14 mouse cellular contexts compared by ENCODE assay signal in the genomic region with DNA sequence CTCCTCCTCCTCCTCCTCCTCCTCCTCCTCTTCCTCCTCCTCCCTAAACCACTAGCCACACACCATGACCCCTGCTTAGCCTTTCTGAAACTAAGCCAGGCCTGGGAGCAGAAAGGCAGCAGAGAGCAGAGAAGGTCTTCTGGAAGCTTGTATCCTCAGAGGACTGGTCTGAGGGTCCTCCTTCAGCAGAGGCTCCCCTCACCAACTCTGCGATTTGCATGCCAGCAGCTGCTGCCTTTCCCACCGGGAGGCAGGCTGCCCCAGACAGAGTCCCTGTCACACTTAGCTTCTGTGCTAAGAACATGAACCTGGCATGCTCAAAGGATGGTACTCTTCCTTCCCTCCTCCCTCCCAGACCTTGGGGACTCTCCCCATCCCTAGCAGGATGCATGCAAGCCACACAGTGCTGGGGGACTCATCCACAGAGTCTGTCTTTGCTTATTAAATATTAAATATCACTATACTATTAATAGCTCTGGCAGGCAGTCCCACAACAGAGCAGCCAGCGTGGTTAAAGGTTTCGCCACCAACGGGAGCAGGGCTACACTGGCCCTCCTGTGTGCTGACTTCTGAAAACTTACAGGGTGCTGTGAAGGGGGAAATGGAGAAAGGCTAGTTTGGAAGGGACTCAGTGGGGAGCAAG. TPM values are rescaled to one million over a fixed set of nuclear protein-coding genes. Genes with fewer than 3 reads are reported as not detected.
DNase-seq lines count a peak whose midpoint lies in the region; ATAC-seq lines count a peak whose summit lies in the region.
"Had no signal": no experiment of that assay in that cellular context is flagged by ENCODE, and none has a peak within 500 bp of the region (broad histone marks: within the 10 kb centered on the region; RNA-seq: fewer than 3 reads in every experiment).

No protein-coding gene starts in this region.

- no peaks in the 10 kb centered on the region for H3K36me3 ChIP-seq in forebrain, embryonic 10.5 days (replicated peaks)
- H3K36me3 ChIP-seq in forebrain, embryonic 12.5 days (replicated peaks): no peaks in the 10 kb centered on the region
- H3K36me3 ChIP-seq in hindbrain, embryonic 14.5 days (replicated peaks; ENCODE audit: control insufficient read depth, insufficient read depth): 0 out of 2 replicates have a peak, but pooled peaks cover 3% of the 10 kb centered on the region
- no peaks in the 10 kb centered on the region for H3K36me3 ChIP-seq in hindbrain, embryonic 10.5 days
- H3K36me3 ChIP-seq in midbrain, embryonic 10.5 days: no peaks in the 10 kb centered on the region
- H3K36me3 ChIP-seq in midbrain, embryonic 11.5 days (ENCODE audit: control insufficient read depth, insufficient read depth, low read length): no peaks in the 10 kb centered on the region
- H3K36me3 ChIP-seq in midbrain, embryonic 15.5 days (replicated peaks): no peaks in the 10 kb centered on the region
- H3K36me3 ChIP-seq: limb, embryonic 15.5 days had no signal

- peaks cover 34% of the 10 kb centered on the region for H3K4me1 ChIP-seq in forebrain, embryonic 10.5 days
- H3K4me1 ChIP-seq in forebrain, embryonic 12.5 days: peaks cover 25% of the 10 kb centered on the region
- H3K4me1 ChIP-seq in hindbrain, embryonic 14.5 days (replicated peaks; ENCODE audit: control insufficient read depth, insufficient read depth, low read length): peaks cover 25% of the 10 kb centered on the region
- H3K4me1 ChIP-seq in hindbrain, embryonic 10.5 days (replicated peaks): peaks cover 26% of the 10 kb centered on the region
- peaks cover 24% of the 10 kb centered on the region for H3K4me1 ChIP-seq in midbrain, embryonic 10.5 days
- H3K4me1 ChIP-seq in midbrain, embryonic 11.5 days (ENCODE audit: control insufficient read depth, insufficient read depth, low read length): peaks cover 8% of the 10 kb centered on the region; the same call in 1 of the 2 replicates
- peaks cover 41% of the 10 kb centered on the region for H3K4me1 ChIP-seq in midbrain, embryonic 15.5 days

- H3K4me2 ChIP-seq in forebrain, embryonic 12.5 days: no peak overlapping the region
- H3K4me2 ChIP-seq in hindbrain, embryonic 14.5 days (replicated peaks): 0 out of 2 replicates have a peak overlapping the region, but pooled peaks have one; percentile 22
- H3K4me2 ChIP-seq in midbrain, embryonic 11.5 days: no peak overlapping the region
- H3K4me2 ChIP-seq in midbrain, embryonic 15.5 days: peak overlapping the region; percentile 21; the same call in 1 of the 2 replicates
- H3K4me2 ChIP-seq: limb, embryonic 15.5 days had no signal

- H3K4me3 ChIP-seq in forebrain, embryonic 10.5 days: no peak overlapping the region
- no peak overlapping the region for H3K4me3 ChIP-seq in forebrain, embryonic 12.5 days (replicated peaks)
- H3K4me3 ChIP-seq in hindbrain, embryonic 14.5 days (replicated peaks; ENCODE audit: low read length): no peak overlapping the region
- H3K4me3 ChIP-seq in hindbrain, embryonic 10.5 days: no peak overlapping the region
- H3K4me3 ChIP-seq in midbrain, embryonic 10.5 days: no peak overlapping the region
- no peak overlapping the region for H3K4me3 ChIP-seq in midbrain, embryonic 11.5 days (ENCODE audit: low read depth, low read length)
- H3K4me3 ChIP-seq in midbrain, embryonic 15.5 days: no peak overlapping the region
- H3K4me3 ChIP-seq: limb, embryonic 15.5 days had no signal

- ATAC-seq in forebrain, embryonic 12.5 days (ENCODE audit: low FRiP score): no peak
- ATAC-seq in hindbrain, embryonic 14.5 days (ENCODE audit: low FRiP score): peak; percentile 26; the same call in 1 of the 2 replicates
- no peak for ATAC-seq in midbrain, embryonic 11.5 days (ENCODE audit: low FRiP score)
- ATAC-seq in midbrain, embryonic 15.5 days (replicated peaks): peak; percentile 67; the same call in 1 of the 2 replicates
- ATAC-seq in monocyte, adult 5-6 weeks (replicated peaks; ENCODE audit: insufficient number of reproducible peaks, low FRiP score, low TSS enrichment, poor library complexity, severe bottlenecking): no peak
- ATAC-seq: inflammation-experienced regulatory T-cells, adult 6 months had no signal

- 0 out of 2 replicates have a peak overlapping the region, but pooled peaks have one; percentile 5 for H3K27ac ChIP-seq in forebrain, embryonic 10.5 days
- H3K27ac ChIP-seq in forebrain, embryonic 12.5 days: no peak overlapping the region
- H3K27ac ChIP-seq in hindbrain, embryonic 14.5 days: no peak overlapping the region
- H3K27ac ChIP-seq in hindbrain, embryonic 10.5 days: no peak overlapping the region
- peak overlapping the region; percentile 58 for H3K27ac ChIP-seq in midbrain, embryonic 10.5 days (replicated peaks)
- no peak overlapping the region for H3K27ac ChIP-seq in midbrain, embryonic 11.5 days (ENCODE audit: low read depth, low read length)
- peak overlapping the region; percentile 57 for H3K27ac ChIP-seq in midbrain, embryonic 15.5 days
- H3K27ac ChIP-seq: limb, embryonic 15.5 days had no signal

- H3K27me3 ChIP-seq in forebrain, embryonic 10.5 days (ENCODE audit: poor library complexity, severe bottlenecking): no peaks in the 10 kb centered on the region
- H3K27me3 ChIP-seq in forebrain, embryonic 12.5 days: no peaks in the 10 kb centered on the region
- no peaks in the 10 kb centered on the region for H3K27me3 ChIP-seq in hindbrain, embryonic 14.5 days (ENCODE audit: control insufficient read depth, insufficient read depth, low read length)
- H3K27me3 ChIP-seq in hindbrain, embryonic 10.5 days (ENCODE audit: insufficient read depth, poor library complexity, severe bottlenecking): no peaks in the 10 kb centered on the region
- no peaks in the 10 kb centered on the region for H3K27me3 ChIP-seq in midbrain, embryonic 10.5 days (ENCODE audit: low read depth, poor library complexity, severe bottlenecking)
- no peaks in the 10 kb centered on the region for H3K27me3 ChIP-seq in midbrain, embryonic 11.5 days (ENCODE audit: control insufficient read depth, insufficient read depth, low read length)
- H3K27me3 ChIP-seq in midbrain, embryonic 15.5 days (replicated peaks): no peaks in the 10 kb centered on the region
- H3K27me3 ChIP-seq: CH12.LX had no signal

- no peak for DNase-seq in forebrain, embryonic 10.5 days (ENCODE audit: extremely low spot score, low spot score)
- no peak for DNase-seq in hindbrain, embryonic 14.5 days (ENCODE audit: low spot score)
- DNase-seq in hindbrain, embryonic 10.5 days (ENCODE audit: low spot score): no peak
- no peak for DNase-seq in midbrain, embryonic 10.5 days (ENCODE audit: low spot score)
- DNase-seq in midbrain, embryonic 11.5 days (ENCODE audit: low spot score, missing footprints): no peak
- DNase-seq: adrenal gland, postnatal 10 days; cerebellum, adult 8-10 months had no signal

- 67% methylated on average over 5 of the region's 5 CpGs for WGBS in forebrain, embryonic 10.5 days
- WGBS in forebrain, embryonic 12.5 days: 67% methylated on average over 5 of the region's 5 CpGs
- 33% methylated on average over 5 of the region's 5 CpGs for WGBS in hindbrain, embryonic 14.5 days
- 57% methylated on average over 5 of the region's 5 CpGs for WGBS in hindbrain, embryonic 10.5 days
- WGBS in midbrain, embryonic 10.5 days: 62% methylated on average over 5 of the region's 5 CpGs
- WGBS in midbrain, embryonic 11.5 days: 56% methylated on average over 5 of the region's 5 CpGs
- 55% methylated on average over 5 of the region's 5 CpGs for WGBS in midbrain, embryonic 15.5 days

- H3K9ac ChIP-seq in forebrain, embryonic 12.5 days: no peak overlapping the region
- no peak overlapping the region for H3K9ac ChIP-seq in hindbrain, embryonic 14.5 days
- H3K9ac ChIP-seq in midbrain, embryonic 11.5 days (ENCODE audit: low read length): no peak overlapping the region
- H3K9ac ChIP-seq in midbrain, embryonic 15.5 days: no peak overlapping the region
- H3K9ac ChIP-seq: limb, embryonic 15.5 days had no signal

- H3K9me3 ChIP-seq in forebrain, embryonic 10.5 days: no peaks in the 10 kb centered on the region
- H3K9me3 ChIP-seq in forebrain, embryonic 12.5 days: no peaks in the 10 kb centered on the region
- H3K9me3 ChIP-seq in hindbrain, embryonic 14.5 days (ENCODE audit: control insufficient read depth, low read length): no peaks in the 10 kb centered on the region
- H3K9me3 ChIP-seq in hindbrain, embryonic 10.5 days: no peaks in the 10 kb centered on the region
- H3K9me3 ChIP-seq in midbrain, embryonic 10.5 days (replicated peaks): no peaks in the 10 kb centered on the region
- H3K9me3 ChIP-seq in midbrain, embryonic 11.5 days (ENCODE audit: control insufficient read depth, low read length): no peaks in the 10 kb centered on the region
- no peaks in the 10 kb centered on the region for H3K9me3 ChIP-seq in midbrain, embryonic 15.5 days
- H3K9me3 ChIP-seq: limb, embryonic 15.5 days had no signal

RNA-seq across cellular contexts. Expression of a gene that starts 12.9 kb away (rescaled TPM):
- 1.8 and 3.3 TPM in 2 replicates for polyA plus RNA-seq in forebrain, embryonic 10.5 days (2016; fragmentation: Nextera tagmentation; extraction: Ambion mirVana)
- 9.3 and 10.1 TPM in 2 replicates for polyA plus RNA-seq in forebrain, embryonic 12.5 days (2016; fragmentation: Nextera tagmentation; extraction: Ambion mirVana)
- polyA plus RNA-seq in hindbrain, embryonic 14.5 days (2014; fragmentation: Nextera tagmentation; extraction: Ambion mirVana): 20.0 and 23.5 TPM in 2 replicates
- 6.2 and 8.3 TPM in 2 replicates for polyA plus RNA-seq in hindbrain, embryonic 10.5 days (2016; fragmentation: Nextera tagmentation; extraction: Ambion mirVana)
- 4.1 and 5.7 TPM in 2 replicates for polyA plus RNA-seq in midbrain, embryonic 10.5 days (2016; fragmentation: Nextera tagmentation; extraction: Ambion mirVana)
- 8.5 and 8.8 TPM in 2 replicates for polyA plus RNA-seq in midbrain, embryonic 11.5 days (2014; fragmentation: Nextera tagmentation; extraction: Ambion mirVana)
- 16.8 and 18.3 TPM in 2 replicates for polyA plus RNA-seq in midbrain, embryonic 15.5 days (2015; fragmentation: Nextera tagmentation; extraction: Ambion mirVana)
- total RNA-seq in monocyte, adult 5-6 weeks (2017): 0.95 to 9.1 TPM (median 5.6 TPM) in 3 replicates

RNA-seq across cellular contexts. Expression of a gene that starts 13.1 kb away (rescaled TPM):
- polyA plus RNA-seq in forebrain, embryonic 10.5 days (2016; fragmentation: Nextera tagmentation; extraction: Ambion mirVana): 1.1 and 1.5 TPM in 2 replicates
- 1.5 TPM in 2 replicates for polyA plus RNA-seq in forebrain, embryonic 12.5 days (2016; fragmentation: Nextera tagmentation; extraction: Ambion mirVana)
- 2.0 and 2.3 TPM in 2 replicates for polyA plus RNA-seq in hindbrain, embryonic 14.5 days (2014; fragmentation: Nextera tagmentation; extraction: Ambion mirVana)
- polyA plus RNA-seq in hindbrain, embryonic 10.5 days (2016; fragmentation: Nextera tagmentation; extraction: Ambion mirVana): 1.4 and 4.3 TPM in 2 replicates
- polyA plus RNA-seq in midbrain, embryonic 10.5 days (2016; fragmentation: Nextera tagmentation; extraction: Ambion mirVana): 1.6 and 2.2 TPM in 2 replicates
- polyA plus RNA-seq in midbrain, embryonic 11.5 days (2014; fragmentation: Nextera tagmentation; extraction: Ambion mirVana): 1.7 and 1.9 TPM in 2 replicates
- 3.3 and 3.5 TPM in 2 replicates for polyA plus RNA-seq in midbrain, embryonic 15.5 days (2015; fragmentation: Nextera tagmentation; extraction: Ambion mirVana)
- not detected in 3 replicates for total RNA-seq in monocyte, adult 5-6 weeks (2017)
- total RNA-seq: granulocyte monocyte progenitor cell, adult 5-6 weeks had no signal
- polyA plus RNA-seq: inflammation-experienced regulatory T-cells, adult 6 months had no signal

RNA-seq across cellular contexts. Expression of a gene that starts 39.3 kb away (rescaled TPM):
- polyA plus RNA-seq in forebrain, embryonic 10.5 days (2016; fragmentation: Nextera tagmentation; extraction: Ambion mirVana): 3.8 and 6.1 TPM in 2 replicates
- polyA plus RNA-seq in forebrain, embryonic 12.5 days (2016; fragmentation: Nextera tagmentation; extraction: Ambion mirVana): 7.2 and 10.5 TPM in 2 replicates
- polyA plus RNA-seq in hindbrain, embryonic 14.5 days (2014; fragmentation: Nextera tagmentation; extraction: Ambion mirVana): 19.5 and 24.2 TPM in 2 replicates
- 8.1 and 14.7 TPM in 2 replicates for polyA plus RNA-seq in hindbrain, embryonic 10.5 days (2016; fragmentation: Nextera tagmentation; extraction: Ambion mirVana)
- 3.4 and 4.2 TPM in 2 replicates for polyA plus RNA-seq in midbrain, embryonic 10.5 days (2016; fragmentation: Nextera tagmentation; extraction: Ambion mirVana)
- 3.6 and 4.6 TPM in 2 replicates for polyA plus RNA-seq in midbrain, embryonic 11.5 days (2014; fragmentation: Nextera tagmentation; extraction: Ambion mirVana)
- polyA plus RNA-seq in midbrain, embryonic 15.5 days (2015; fragmentation: Nextera tagmentation; extraction: Ambion mirVana): 13.8 and 15.5 TPM in 2 replicates
- 2.1 to 2.2 TPM in 2 of 3 replicates, not detected in the other for total RNA-seq in monocyte, adult 5-6 weeks (2017)
- total RNA-seq: CH12.LX; granulocyte monocyte progenitor cell, adult 5-6 weeks had no signal
- polyA plus RNA-seq: inflammation-experienced regulatory T-cells, adult 6 months had no signal

RNA-seq across cellular contexts. Expression of a gene that starts 53.6 kb away (rescaled TPM):
- polyA plus RNA-seq in forebrain, embryonic 10.5 days (2016; fragmentation: Nextera tagmentation; extraction: Ambion mirVana): 6.3 and 7.1 TPM in 2 replicates
- polyA plus RNA-seq in forebrain, embryonic 12.5 days (2016; fragmentation: Nextera tagmentation; extraction: Ambion mirVana): 6.3 and 7.8 TPM in 2 replicates
- polyA plus RNA-seq in hindbrain, embryonic 14.5 days (2014; fragmentation: Nextera tagmentation; extraction: Ambion mirVana): 10.3 and 12.4 TPM in 2 replicates
- polyA plus RNA-seq in hindbrain, embryonic 10.5 days (2016; fragmentation: Nextera tagmentation; extraction: Ambion mirVana): 7.4 and 9.1 TPM in 2 replicates
- polyA plus RNA-seq in midbrain, embryonic 10.5 days (2016; fragmentation: Nextera tagmentation; extraction: Ambion mirVana): 7.3 and 9.2 TPM in 2 replicates
- polyA plus RNA-seq in midbrain, embryonic 11.5 days (2014; fragmentation: Nextera tagmentation; extraction: Ambion mirVana): 6.9 and 7.6 TPM in 2 replicates
- 6.3 and 8.9 TPM in 2 replicates for polyA plus RNA-seq in midbrain, embryonic 15.5 days (2015; fragmentation: Nextera tagmentation; extraction: Ambion mirVana)
- 0.21 TPM in 1 of 3 replicates, not detected in the others for total RNA-seq in monocyte, adult 5-6 weeks (2017)
- total RNA-seq: granulocyte monocyte progenitor cell, adult 5-6 weeks had no signal
- polyA plus RNA-seq: inflammation-experienced regulatory T-cells, adult 6 months had no signal

Comparison
In these comparisons a context has a peak if more than half of its experiments do, and no peak if none do; other contexts are left out.
1. H3K27ac ChIP-seq: peak in forebrain, embryonic 10.5 days (single experiment), midbrain, embryonic 10.5 days (single experiment) and midbrain, embryonic 15.5 days (single experiment); none in forebrain, embryonic 12.5 days (single experiment), hindbrain, embryonic 14.5 days (single experiment), hindbrain, embryonic 10.5 days (single experiment) and midbrain, embryonic 11.5 days (single experiment).
2. ATAC-seq: peak in hindbrain, embryonic 14.5 days (single experiment) and midbrain, embryonic 15.5 days (single experiment); none in forebrain, embryonic 12.5 days (single experiment), midbrain, embryonic 11.5 days (single experiment) and monocyte, adult 5-6 weeks (single experiment).
3. H3K4me2 ChIP-seq: peak in hindbrain, embryonic 14.5 days (single experiment) and midbrain, embryonic 15.5 days (single experiment); none in forebrain, embryonic 12.5 days (single experiment) and midbrain, embryonic 11.5 days (single experiment).